Mouse (Mus musculus): Measurements from ENCODE around the gene Smad9. TPM values are rescaled to one million over a fixed set of nuclear protein-coding genes. Genes with fewer than 3 reads are reported as not detected.

Smad9 gene
- polyA plus RNA-seq, 1 experiment, result 0.47 TPM

DNA sequence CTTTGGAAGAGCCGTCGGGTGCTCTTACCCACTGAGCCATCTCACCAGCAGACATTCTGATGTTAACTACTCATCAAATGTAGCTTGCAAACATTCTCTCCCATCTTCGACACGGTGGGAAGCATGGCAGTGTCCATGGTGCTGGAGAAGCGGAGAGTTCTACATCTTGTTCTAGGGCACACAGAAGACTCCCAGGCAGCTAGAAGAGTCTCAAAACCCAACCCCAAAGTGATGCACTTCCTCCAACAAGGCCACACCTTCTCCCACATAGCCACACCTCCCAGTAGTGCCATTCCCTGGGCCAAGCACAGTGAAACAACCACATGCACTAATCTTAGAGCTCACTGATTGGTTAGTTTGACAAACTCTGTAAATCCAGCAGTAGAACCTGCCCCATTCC is 53.7 kb downstream of the Smad9 start:
- Histone ChIP-seq H3K27ac (ENCODE audit: control insufficient read depth, insufficient read depth, low read depth, low read length) (no peak overlapping the region), H3K36me3 (ENCODE audit: control insufficient read depth, insufficient read depth, low read length) (peaks cover 2% of the 10 kb centered on the region), H3K4me1 (ENCODE audit: control insufficient read depth, insufficient read depth, low read length) (peaks cover 9% of the 10 kb centered on the region), H3K27me3 (ENCODE audit: control insufficient read depth, insufficient read depth, low read length) (no peaks in the 10 kb centered on the region), H3K4me3 (ENCODE audit: control insufficient read depth, low read depth, low read length) (peak overlapping the region; percentile 2)
- TF ChIP-seq POLR2A (IDR thresholded peaks at IDR 0.05; ENCODE audit: control insufficient read depth, low read depth, low read length) (no peak), CTCF (IDR thresholded peaks at IDR 0.05; ENCODE audit: control insufficient read depth, insufficient read depth, insufficient replicate concordance, low read depth, low read length) (no peak)

DNA sequence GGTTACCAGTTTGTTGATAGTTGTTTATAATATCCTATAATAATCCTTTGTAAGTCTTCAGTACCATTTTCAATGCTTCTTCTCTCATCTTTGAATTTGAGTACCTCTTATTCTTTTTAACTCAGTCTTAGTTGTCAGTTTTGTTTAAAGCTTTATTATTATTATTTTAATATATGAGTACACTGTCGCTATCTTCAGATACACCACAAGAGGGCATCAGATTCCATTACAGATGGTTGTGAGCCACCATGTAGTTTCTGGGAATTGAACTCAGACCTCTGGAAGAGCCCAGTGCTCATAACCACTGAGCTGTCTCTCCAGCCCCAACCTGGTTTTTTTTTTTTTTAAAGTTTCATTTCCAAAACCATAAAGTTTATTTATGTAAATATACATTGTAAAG is 56.2 kb downstream of the Smad9 start:
- Histone ChIP-seq H3K27ac (ENCODE audit: control insufficient read depth, insufficient read depth, low read depth, low read length) (no peak overlapping the region), H3K27me3 (ENCODE audit: control insufficient read depth, insufficient read depth, low read length) (no peaks in the 10 kb centered on the region), H3K36me3 (ENCODE audit: control insufficient read depth, insufficient read depth, low read length) (no peaks in the 10 kb centered on the region), H3K4me3 (ENCODE audit: control insufficient read depth, low read depth, low read length) (no peak overlapping the region), H3K4me1 (ENCODE audit: control insufficient read depth, insufficient read depth, low read length) (peaks cover 9% of the 10 kb centered on the region)
- TF ChIP-seq POLR2A (IDR thresholded peaks at IDR 0.05; ENCODE audit: control insufficient read depth, low read depth, low read length) (no peak), CTCF (IDR thresholded peaks at IDR 0.05; ENCODE audit: control insufficient read depth, insufficient read depth, insufficient replicate concordance, low read depth, low read length) (no peak)

DNA sequence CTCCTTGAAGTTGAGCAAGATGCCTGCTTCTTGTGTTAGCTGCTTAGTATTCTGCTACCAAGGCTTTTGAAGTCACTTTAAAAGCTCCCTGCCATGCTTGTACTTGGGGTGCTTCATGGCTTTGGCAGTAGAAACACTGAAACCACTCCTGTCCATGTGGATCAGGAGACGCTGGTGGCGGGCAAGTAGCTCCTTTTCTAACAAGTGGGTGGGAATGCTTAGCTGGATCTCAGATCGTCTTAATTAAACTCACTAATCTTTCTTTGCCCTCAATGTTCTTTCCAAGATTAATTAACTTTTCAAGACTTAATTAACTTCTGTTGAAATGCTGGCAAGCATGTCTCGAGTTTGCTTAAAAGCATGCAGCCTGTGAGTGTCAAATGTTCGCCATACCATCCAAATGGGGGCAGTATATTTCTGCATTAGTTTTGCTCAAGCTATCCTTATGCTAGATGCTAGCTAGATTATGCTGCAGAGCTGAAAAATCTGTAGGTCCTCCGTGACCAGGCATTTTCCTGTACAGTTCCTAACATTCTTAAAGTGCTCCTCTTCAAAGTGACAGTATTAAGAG is 58.1 kb downstream of the Smad9 start:
- Histone ChIP-seq H3K27me3 (ENCODE audit: control insufficient read depth, insufficient read depth, low read length) (no peaks in the 10 kb centered on the region), H3K27ac (ENCODE audit: control insufficient read depth, insufficient read depth, low read depth, low read length) (no peak overlapping the region), H3K4me3 (ENCODE audit: control insufficient read depth, low read depth, low read length) (no peak overlapping the region), H3K36me3 (ENCODE audit: control insufficient read depth, insufficient read depth, low read length) (no peaks in the 10 kb centered on the region), H3K4me1 (ENCODE audit: control insufficient read depth, insufficient read depth, low read length) (no peaks in the 10 kb centered on the region)
- TF ChIP-seq POLR2A (IDR thresholded peaks at IDR 0.05; ENCODE audit: control insufficient read depth, low read depth, low read length), result no peak
- TF ChIP-seq CTCF (IDR thresholded peaks at IDR 0.05; ENCODE audit: control insufficient read depth, insufficient read depth, insufficient replicate concordance, low read depth, low read length), result no peak

DNA sequence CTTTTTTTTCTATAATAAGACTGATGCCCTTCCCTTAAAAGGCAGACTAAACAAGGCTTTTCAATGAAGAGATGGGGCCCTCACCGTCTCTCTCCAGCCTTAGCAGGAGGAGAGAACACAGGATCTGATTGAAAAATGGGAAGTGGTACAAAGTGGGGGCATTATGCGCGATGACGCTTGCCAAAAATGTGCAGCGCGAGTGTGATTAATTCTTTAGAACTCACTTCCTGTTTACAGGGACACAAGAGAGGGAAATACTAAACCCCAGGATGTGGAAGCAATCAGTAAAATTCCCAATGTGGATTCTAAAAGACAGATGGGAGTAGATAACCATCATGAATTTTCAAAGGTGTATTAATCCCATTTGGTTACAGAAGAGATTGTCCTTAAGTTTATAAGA is 59.2 kb downstream of the Smad9 start:
- Histone ChIP-seq H3K27ac (ENCODE audit: control insufficient read depth, insufficient read depth, low read depth, low read length) (no peak overlapping the region), H3K27me3 (ENCODE audit: control insufficient read depth, insufficient read depth, low read length) (no peaks in the 10 kb centered on the region), H3K4me1 (ENCODE audit: control insufficient read depth, insufficient read depth, low read length) (no peaks in the 10 kb centered on the region), H3K36me3 (ENCODE audit: control insufficient read depth, insufficient read depth, low read length) (no peaks in the 10 kb centered on the region), H3K4me3 (ENCODE audit: control insufficient read depth, low read depth, low read length) (peak overlapping the region; percentile 51)
- TF ChIP-seq CTCF (IDR thresholded peaks at IDR 0.05; ENCODE audit: control insufficient read depth, insufficient read depth, insufficient replicate concordance, low read depth, low read length), result no peak
- TF ChIP-seq POLR2A (IDR thresholded peaks at IDR 0.05; ENCODE audit: control insufficient read depth, low read depth, low read length), result no peak

DNA sequence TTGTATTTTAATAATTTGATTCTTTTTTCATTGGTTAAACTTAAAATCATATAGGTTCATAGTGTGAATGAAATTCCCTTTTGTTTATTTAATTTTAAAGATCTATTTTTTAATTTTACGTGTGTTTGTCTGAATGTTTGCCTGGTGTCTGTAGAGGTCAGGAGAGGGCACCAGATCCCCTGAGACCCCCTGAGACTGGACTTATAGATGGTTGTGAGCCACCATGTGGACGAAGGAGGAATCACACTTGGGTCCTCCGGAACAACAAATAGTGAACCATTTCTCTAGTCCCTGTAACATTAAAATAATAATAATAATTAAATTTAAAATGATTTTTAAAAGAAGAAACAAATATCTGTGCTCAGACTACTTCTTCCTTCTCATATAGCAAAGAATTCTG is 59.9 kb downstream of the Smad9 start:
- no peak for TF ChIP-seq POLR2A (IDR thresholded peaks at IDR 0.05; ENCODE audit: control insufficient read depth, low read depth, low read length)
- TF ChIP-seq CTCF (IDR thresholded peaks at IDR 0.05; ENCODE audit: control insufficient read depth, insufficient read depth, insufficient replicate concordance, low read depth, low read length), result peak; percentile 52; the same call in 1 of the 2 replicates
- Histone ChIP-seq H3K4me3 (ENCODE audit: control insufficient read depth, low read depth, low read length) (no peak overlapping the region), H3K36me3 (ENCODE audit: control insufficient read depth, insufficient read depth, low read length) (no peaks in the 10 kb centered on the region), H3K27me3 (ENCODE audit: control insufficient read depth, insufficient read depth, low read length) (no peaks in the 10 kb centered on the region), H3K4me1 (ENCODE audit: control insufficient read depth, insufficient read depth, low read length) (no peaks in the 10 kb centered on the region), H3K27ac (ENCODE audit: control insufficient read depth, insufficient read depth, low read depth, low read length) (no peak overlapping the region)

DNA sequence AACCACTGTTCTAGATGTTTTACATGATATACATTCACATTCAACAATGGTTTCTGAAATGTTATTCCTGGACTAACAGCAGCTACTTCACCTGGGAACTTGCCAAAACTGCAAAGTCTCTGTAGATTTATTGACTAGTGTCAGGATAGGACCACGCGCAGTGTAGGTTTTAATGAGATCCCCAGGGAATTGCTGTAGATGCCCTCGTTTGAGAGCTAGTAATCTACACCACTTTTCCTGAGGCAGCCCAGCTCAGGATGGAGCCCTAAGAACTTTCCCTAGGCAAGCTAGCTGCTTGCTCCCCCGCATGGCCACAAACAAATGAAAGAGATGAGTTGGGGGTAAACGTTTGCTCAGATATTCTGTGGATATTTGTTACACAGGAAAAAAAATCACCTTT is 67.1 kb downstream of the Smad9 start:
- Histone ChIP-seq H3K36me3 (ENCODE audit: control insufficient read depth, insufficient read depth, low read length) (no peaks in the 10 kb centered on the region), H3K4me1 (ENCODE audit: control insufficient read depth, insufficient read depth, low read length) (no peaks in the 10 kb centered on the region), H3K4me3 (ENCODE audit: control insufficient read depth, low read depth, low read length) (no peak overlapping the region), H3K27me3 (ENCODE audit: control insufficient read depth, insufficient read depth, low read length) (no peaks in the 10 kb centered on the region), H3K27ac (ENCODE audit: control insufficient read depth, insufficient read depth, low read depth, low read length) (no peak overlapping the region)
- no peak for TF ChIP-seq POLR2A (IDR thresholded peaks at IDR 0.05; ENCODE audit: control insufficient read depth, low read depth, low read length)
- TF ChIP-seq CTCF (IDR thresholded peaks at IDR 0.05; ENCODE audit: control insufficient read depth, insufficient read depth, insufficient replicate concordance, low read depth, low read length), result no peak

DNA sequence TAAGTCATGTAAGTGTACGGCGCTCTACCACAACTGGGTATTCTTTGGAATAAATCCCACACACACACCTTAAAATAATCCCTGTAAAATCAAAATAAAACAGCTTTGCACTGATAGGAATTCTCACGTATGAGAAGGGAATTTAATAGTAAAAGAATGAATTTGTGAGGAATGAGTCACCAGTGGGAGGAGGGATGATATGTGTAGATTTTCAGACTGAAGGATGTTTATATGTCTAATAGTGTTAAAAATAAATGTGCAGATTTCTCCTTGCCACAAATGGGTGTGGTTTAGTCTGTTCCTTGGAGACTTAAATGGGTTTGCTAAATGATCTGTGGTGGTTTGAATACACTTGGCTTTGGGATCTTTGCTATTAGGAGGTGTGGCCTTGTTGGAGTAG is 77.1 kb downstream of the Smad9 start:
- Histone ChIP-seq H3K4me1 (ENCODE audit: control insufficient read depth, insufficient read depth, low read length) (no peaks in the 10 kb centered on the region), H3K36me3 (ENCODE audit: control insufficient read depth, insufficient read depth, low read length) (no peaks in the 10 kb centered on the region), H3K27ac (ENCODE audit: control insufficient read depth, insufficient read depth, low read depth, low read length) (no peak overlapping the region), H3K4me3 (ENCODE audit: control insufficient read depth, low read depth, low read length) (no peak overlapping the region), H3K27me3 (ENCODE audit: control insufficient read depth, insufficient read depth, low read length) (no peaks in the 10 kb centered on the region)
- TF ChIP-seq POLR2A (IDR thresholded peaks at IDR 0.05; ENCODE audit: control insufficient read depth, low read depth, low read length) (no peak), CTCF (IDR thresholded peaks at IDR 0.05; ENCODE audit: control insufficient read depth, insufficient read depth, insufficient replicate concordance, low read depth, low read length) (no peak)

DNA sequence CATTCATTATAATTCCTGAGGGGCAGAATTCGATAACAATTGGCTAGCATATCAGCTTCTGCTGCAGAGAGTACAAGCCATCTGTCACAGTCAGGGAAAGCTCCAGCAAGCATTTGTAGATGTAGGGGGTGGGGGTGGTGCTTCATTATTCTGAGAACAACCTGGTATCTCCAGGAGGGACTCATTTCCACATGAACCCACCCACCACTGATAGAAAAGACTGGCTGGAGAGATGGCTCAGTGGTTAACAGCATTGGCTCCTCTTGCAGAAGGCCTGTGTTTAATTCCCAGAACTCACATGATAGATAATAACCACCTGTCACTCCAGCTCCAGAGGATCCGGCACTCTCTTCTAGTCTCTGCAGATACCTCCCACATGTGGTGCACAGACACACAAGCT is 80.0 kb downstream of the Smad9 start:
- Histone ChIP-seq H3K4me3 (ENCODE audit: control insufficient read depth, low read depth, low read length) (no peak overlapping the region), H3K27me3 (ENCODE audit: control insufficient read depth, insufficient read depth, low read length) (no peaks in the 10 kb centered on the region), H3K27ac (ENCODE audit: control insufficient read depth, insufficient read depth, low read depth, low read length) (no peak overlapping the region), H3K4me1 (ENCODE audit: control insufficient read depth, insufficient read depth, low read length) (no peaks in the 10 kb centered on the region), H3K36me3 (ENCODE audit: control insufficient read depth, insufficient read depth, low read length) (no peaks in the 10 kb centered on the region)
- no peak for TF ChIP-seq POLR2A (IDR thresholded peaks at IDR 0.05; ENCODE audit: control insufficient read depth, low read depth, low read length)
- no peak for TF ChIP-seq CTCF (IDR thresholded peaks at IDR 0.05; ENCODE audit: control insufficient read depth, insufficient read depth, insufficient replicate concordance, low read depth, low read length)

Other genes with a start within 250 kb of the Smad9 start
- 286 TPM in 2 replicates for gene Supt20, start 62.8 kb upstream of the Smad9 start, polyA plus RNA-seq (2012; rRNA removed)
- not detected in 2 replicates for gene Gm21958, start 41.2 kb upstream of the Smad9 start, polyA plus RNA-seq (2012; rRNA removed)
- 10.4 and 13.0 TPM in 2 replicates for gene Exosc8, start 20.2 kb upstream of the Smad9 start, polyA plus RNA-seq (2012; rRNA removed)
- 5.7 TPM in 2 replicates for gene Alg5, start 20.0 kb upstream of the Smad9 start, polyA plus RNA-seq (2012; rRNA removed)
- 20.8 and 23.1 TPM in 2 replicates for gene Rfxap, start 52.2 kb downstream of the Smad9 start, polyA plus RNA-seq (2012; rRNA removed)
- gene Sertm1, start 160.3 kb downstream of the Smad9 start, polyA plus RNA-seq (2012; rRNA removed), result 0.02 and 0.05 TPM in 2 replicates

All from testis, adult 2 months (tissue).